Mouse (Mus musculus): ENCODE measurements around the gene Lrrc66. TPM values are rescaled to one million over a fixed set of nuclear protein-coding genes. Genes with fewer than 3 reads are reported as not detected.

The Lrrc66 gene
- polyA plus RNA-seq, 1 experiment from 2014 or later, result not detected

GRCm38 (mm10) chr5:73564038-73564437 is 68.3 kb downstream of the Lrrc66 start:
- H3K4me2 ChIP-seq (ENCODE audit: low read depth, low read length), result no peak overlapping the region
- no peak for ATAC-seq
- H3K9me3 ChIP-seq (ENCODE audit: low read length), result no peaks in the 10 kb centered on the region
- TF ChIP-seq EP300 (IDR thresholded peaks at IDR 0.05; ENCODE audit: low read depth), result no peak
- TF ChIP-seq CTCF (IDR thresholded peaks at IDR 0.05; ENCODE audit: low read depth), result no peak
- H3K9ac ChIP-seq (replicated peaks), result no peak overlapping the region
- no peak overlapping the region for H3K27ac ChIP-seq (ENCODE audit: low read depth)
- DNase-seq, result no peak
- WGBS (ENCODE audit: insufficient replicate concordance), result 85% methylated on average over 6 of the region's 6 CpGs
- H3K36me3 ChIP-seq (replicated peaks; ENCODE audit: insufficient read depth, low read length), result no peaks in the 10 kb centered on the region
- H3K27me3 ChIP-seq (ENCODE audit: insufficient read depth, low read length), result no peaks in the 10 kb centered on the region
- no peak overlapping the region for H3K4me3 ChIP-seq (ENCODE audit: low read depth, low read length)
- no peaks in the 10 kb centered on the region for H3K4me1 ChIP-seq (ENCODE audit: insufficient read depth)

GRCm38 (mm10) chr5:73558756-73559155 is 73.6 kb downstream of the Lrrc66 start:
- H3K36me3 ChIP-seq (replicated peaks; ENCODE audit: insufficient read depth, low read length), result no peaks in the 10 kb centered on the region; the same call in 1 of the 2 replicates
- no peaks in the 10 kb centered on the region for H3K27me3 ChIP-seq (ENCODE audit: insufficient read depth, low read length)
- no peak overlapping the region for H3K4me3 ChIP-seq (ENCODE audit: low read depth, low read length)
- H3K4me1 ChIP-seq (ENCODE audit: insufficient read depth), result no peaks in the 10 kb centered on the region
- no peaks in the 10 kb centered on the region for H3K9me3 ChIP-seq (ENCODE audit: low read length)
- no peak overlapping the region for H3K4me2 ChIP-seq (ENCODE audit: low read depth, low read length)
- TF ChIP-seq CTCF (IDR thresholded peaks at IDR 0.05; ENCODE audit: low read depth) (no peak), EP300 (IDR thresholded peaks at IDR 0.05; ENCODE audit: low read depth) (no peak)
- DNase-seq (no peak), ATAC-seq (no peak)
- 83% methylated on average over 6 of the region's 6 CpGs for WGBS (ENCODE audit: insufficient replicate concordance)
- H3K27ac ChIP-seq (ENCODE audit: low read depth), result no peak overlapping the region
- H3K9ac ChIP-seq (replicated peaks), result no peak overlapping the region

- no peak overlapping the region for H3K4me3 ChIP-seq (ENCODE audit: low read depth, low read length)
Measured at GRCm38 (mm10) chr5:73556733-73557425, 75.4 kb downstream of the Lrrc66 start.

More at GRCm38 (mm10) chr5:73556733-73557425, 75.4 kb downstream of the Lrrc66 start:
- ATAC-seq (peak; percentile 31; the same call in 1 of the 2 replicates), DNase-seq (no peak)
- H3K9ac ChIP-seq (replicated peaks), result no peak overlapping the region
- no peak for TF ChIP-seq CTCF (IDR thresholded peaks at IDR 0.05; ENCODE audit: low read depth)
- no peak for TF ChIP-seq EP300 (IDR thresholded peaks at IDR 0.05; ENCODE audit: low read depth)
- 69% methylated on average over 12 of the region's 12 CpGs for WGBS (ENCODE audit: insufficient replicate concordance)
- H3K9me3 ChIP-seq (ENCODE audit: low read length), result no peaks in the 10 kb centered on the region
- H3K27me3 ChIP-seq (ENCODE audit: insufficient read depth, low read length), result no peaks in the 10 kb centered on the region
- H3K27ac ChIP-seq (ENCODE audit: low read depth), result no peak overlapping the region
- H3K36me3 ChIP-seq (replicated peaks; ENCODE audit: insufficient read depth, low read length), result no peaks in the 10 kb centered on the region; the same call in 1 of the 2 replicates
- H3K4me1 ChIP-seq (ENCODE audit: insufficient read depth), result no peaks in the 10 kb centered on the region
- no peak overlapping the region for H3K4me2 ChIP-seq (ENCODE audit: low read depth, low read length)

Other genes with a start within 250 kb of the Lrrc66 start
- gene Cwh43, start 226.5 kb downstream of the Lrrc66 start, polyA plus RNA-seq (2015; fragmentation: Nextera tagmentation; extraction: Ambion mirVana), result not detected in 2 replicates
- gene Dcun1d4, start 151.5 kb downstream of the Lrrc66 start, polyA plus RNA-seq (2015; fragmentation: Nextera tagmentation; extraction: Ambion mirVana), result 4.1 and 5.7 TPM in 2 replicates
- 2.1 and 2.3 TPM in 2 replicates for gene Sgcb, start 15.3 kb upstream of the Lrrc66 start, polyA plus RNA-seq (2015; fragmentation: Nextera tagmentation; extraction: Ambion mirVana)
- gene Spata18, start 18.9 kb upstream of the Lrrc66 start, polyA plus RNA-seq (2015; fragmentation: Nextera tagmentation; extraction: Ambion mirVana), result not detected in 2 replicates

All from liver, postnatal 0 days (tissue).